Mouse (Mus musculus) neutrophil, adult 5-6 weeks (primary cell): Measurements from ENCODE around the gene Ttc21b. TPM values are rescaled to one million over a fixed set of nuclear protein-coding genes. Genes with fewer than 3 reads are reported as not detected.

Source experiments
- total RNA-seq: library from RNA; stranded (forward); fragments of 200-1000 nt; gene quantifications from 2 replicates; pipeline ENCODE4 v1.2.3, GENCODE M21; 2017

Ttc21b gene
- total RNA-seq, 1 experiment from 2014 or later, result 4.8 TPM

Other genes with a start within 250 kb of the Ttc21b start
- gene Galnt3, start 131.6 kb downstream of the Ttc21b start, total RNA-seq, result 1.5 and 2.5 TPM in 2 replicates
- under 0.01 TPM in 1 of 2 replicates, not detected in the other for gene Scn1a, start 184.2 kb upstream of the Ttc21b start, total RNA-seq